Mouse (Mus musculus) testis, postnatal 10 days (tissue): ENCODE measurements around the gene Gas7.

Experiments
- DNase-seq: peaks from one replicate; pipeline ENCODE4 v3.0.0; 2021; ENCODE audit warnings: low spot score

Gene Gas7

GRCm38 (mm10) chr11:67454874-67455526, at the start of gene Gas7:
Gene Gas7, plus strand, starts transcription at chr11:67455437.
- DNase-seq = peak; percentile 65

- no peak for DNase-seq
Observed at GRCm38 (mm10) chr11:67414346-67414940, 40.8 kb upstream of the Gas7 start.

DNA sequence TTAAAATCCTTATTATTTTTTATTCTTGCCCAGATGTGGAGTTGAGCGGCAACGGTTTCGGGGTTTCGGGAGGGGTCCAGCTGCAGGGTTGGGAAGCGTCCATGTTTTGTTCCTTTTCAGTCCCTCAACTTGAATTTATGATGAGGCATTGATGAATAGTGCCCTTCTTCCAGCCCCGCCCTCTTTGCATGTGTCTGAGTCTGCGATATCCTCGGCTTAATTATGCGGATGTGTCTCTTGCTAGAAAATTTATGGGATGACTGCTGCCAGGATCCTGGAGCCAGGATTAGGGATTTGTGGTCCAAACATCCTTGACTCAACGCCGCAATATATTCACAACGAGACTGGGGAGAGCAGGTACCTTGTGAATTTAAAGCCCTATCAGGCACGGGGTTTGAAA, 31.7 kb upstream of the Gas7 start:
- no peak for DNase-seq

DNA sequence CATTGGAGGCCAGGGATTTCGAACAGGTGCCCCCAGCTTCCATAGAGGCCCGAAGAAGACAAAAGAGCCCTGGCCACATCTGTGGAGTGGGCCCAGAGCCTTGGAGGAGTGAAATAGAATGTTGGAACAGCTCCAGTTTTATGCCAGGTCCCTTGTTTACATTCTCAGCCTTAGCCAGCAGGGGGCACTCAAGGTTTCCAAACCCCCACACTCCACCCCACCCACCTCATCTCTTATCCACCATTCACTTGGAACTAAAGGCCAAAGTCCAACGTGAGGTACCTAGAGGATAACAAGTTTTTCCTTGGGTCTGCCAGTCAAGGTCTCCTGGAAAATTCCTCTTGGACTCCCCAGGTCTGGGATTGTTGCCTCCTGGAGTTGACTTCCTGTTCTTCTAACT, 27.0 kb upstream of the Gas7 start:
- DNase-seq = peak; percentile 67

DNA sequence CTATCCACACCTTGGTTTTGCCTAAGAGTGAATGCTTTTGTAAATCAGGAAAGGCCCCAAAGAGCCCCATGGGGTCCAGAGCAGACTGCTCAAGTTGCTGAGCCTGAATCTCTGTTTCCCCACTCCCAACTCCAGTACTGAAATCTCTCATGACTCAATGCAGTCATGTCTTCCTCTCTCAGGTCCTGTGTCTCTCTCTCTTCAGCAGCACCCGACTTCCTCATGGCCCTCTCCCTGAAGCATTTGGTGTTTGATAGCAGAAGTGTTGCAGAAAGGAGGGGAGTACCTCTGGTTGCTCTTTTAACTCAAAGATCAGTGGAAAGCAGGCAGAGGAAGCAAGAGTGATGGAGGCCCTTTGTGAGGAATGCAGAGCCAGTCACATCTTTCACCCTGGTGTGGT, 25.4 kb upstream of the Gas7 start:
- no peak for DNase-seq

- no peak for DNase-seq
Observed at GRCm38 (mm10) chr11:67431116-67431645, 24.1 kb upstream of the Gas7 start.

- no peak for DNase-seq
Observed at GRCm38 (mm10) chr11:67431864-67432263, 23.4 kb upstream of the Gas7 start.

GRCm38 (mm10) chr11:67433763-67434162, 21.5 kb upstream of the Gas7 start:
- DNase-seq = no peak

DNA sequence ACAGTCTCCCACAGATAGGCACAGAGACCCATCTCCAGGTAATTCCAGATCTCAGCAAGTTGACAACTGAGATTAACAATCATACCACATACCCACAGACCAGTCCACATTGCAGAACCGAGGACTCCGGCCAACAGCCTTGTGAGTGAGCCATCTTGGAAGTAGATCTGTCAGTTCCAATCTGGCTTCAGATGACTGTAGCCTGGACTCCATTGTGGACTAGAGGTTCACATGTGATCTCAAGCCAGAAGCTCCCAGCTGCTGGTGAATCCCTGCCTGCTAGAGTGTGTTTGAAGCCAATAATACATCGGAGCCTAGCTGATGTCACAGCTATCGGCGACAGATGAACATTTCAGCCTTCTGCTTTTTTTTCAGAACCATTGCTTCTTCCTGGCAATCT, 16.5 kb upstream of the Gas7 start:
- no peak for DNase-seq

DNA sequence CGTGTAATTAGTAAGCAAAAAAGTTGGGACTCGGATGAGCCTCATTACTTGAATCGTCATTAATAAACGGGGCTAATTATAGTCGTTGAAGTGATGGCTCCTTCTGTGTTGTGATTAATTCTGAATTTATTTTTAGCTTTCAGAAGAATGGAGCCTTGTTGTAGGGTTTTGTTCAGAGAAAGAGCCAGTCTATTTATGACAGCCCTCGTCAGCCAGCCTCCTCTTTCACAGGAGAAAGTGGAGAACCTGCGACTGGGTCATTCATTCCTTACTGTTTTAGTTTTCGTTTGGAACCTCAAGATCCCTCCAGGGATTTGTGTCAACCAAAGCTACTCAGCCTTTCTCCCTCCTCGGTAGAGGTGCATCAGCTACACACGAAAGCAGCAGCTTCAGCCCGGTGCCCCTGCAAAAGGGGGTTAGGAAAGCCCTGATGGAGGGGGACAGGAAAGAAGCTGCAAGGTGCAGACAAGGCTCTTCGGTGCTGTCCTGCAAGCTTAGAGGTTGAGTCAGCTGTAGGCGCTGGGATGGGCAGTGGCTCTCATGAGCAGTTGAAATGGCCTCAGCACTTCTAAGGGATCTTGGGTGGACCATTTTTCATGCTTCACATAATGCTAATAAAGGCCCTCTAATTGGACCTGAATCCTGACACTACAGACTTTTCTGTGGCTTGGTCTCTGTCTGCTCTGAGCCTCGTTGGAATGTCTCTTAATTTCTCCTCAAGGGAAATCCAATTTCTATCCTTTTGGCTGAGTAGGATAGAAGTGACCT, 10.0 kb upstream of the Gas7 start:
- no peak for DNase-seq

DNA sequence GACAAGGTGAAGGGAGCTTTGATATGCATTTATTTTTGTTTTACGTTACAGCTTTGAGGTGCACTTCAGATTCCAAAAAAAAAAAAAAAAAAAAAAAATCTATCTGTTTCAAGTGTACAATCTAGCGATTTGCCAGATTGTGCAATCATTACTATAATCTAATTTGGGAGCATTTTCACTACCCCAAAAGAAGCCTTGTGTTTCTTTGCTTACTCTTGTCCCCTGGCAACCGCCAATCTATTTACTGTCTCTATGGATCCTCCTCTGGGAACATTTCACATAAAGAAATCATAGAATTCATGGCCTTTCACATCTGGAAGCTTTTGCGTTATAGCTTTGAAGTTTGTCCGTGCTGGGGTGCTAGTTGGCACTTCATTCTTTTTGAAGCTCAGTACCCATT, 3.7 kb upstream of the Gas7 start:
- no peak for DNase-seq

- peak; percentile 68 for DNase-seq
Observed at GRCm38 (mm10) chr11:67455527-67455981, 317 bp downstream of the Gas7 start.

DNA sequence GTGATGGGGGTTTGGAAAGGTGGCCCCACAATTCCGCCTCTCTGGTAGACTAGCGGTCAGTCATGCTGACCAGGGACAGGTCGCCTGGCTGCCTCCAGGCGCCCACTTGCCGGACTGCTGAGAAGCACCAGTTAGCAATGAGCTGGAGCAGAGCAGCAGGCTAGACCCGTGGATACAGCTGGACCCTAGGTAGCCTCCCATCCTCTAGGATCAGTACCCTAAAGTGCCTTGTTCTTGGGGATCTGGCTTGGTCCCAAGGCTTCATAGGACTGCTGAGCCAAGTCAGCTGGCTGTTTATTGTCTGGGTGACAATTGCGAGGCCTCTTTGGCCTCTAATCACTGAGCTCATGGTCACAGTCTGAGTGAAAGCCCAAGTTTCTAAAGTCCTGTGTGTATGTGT, 792 bp downstream of the Gas7 start:
- DNase-seq = no peak

GRCm38 (mm10) chr11:67458171-67458570, 2.9 kb downstream of the Gas7 start:
- no peak for DNase-seq

GRCm38 (mm10) chr11:67467132-67467531, 11.9 kb downstream of the Gas7 start:
- DNase-seq = no peak

DNA sequence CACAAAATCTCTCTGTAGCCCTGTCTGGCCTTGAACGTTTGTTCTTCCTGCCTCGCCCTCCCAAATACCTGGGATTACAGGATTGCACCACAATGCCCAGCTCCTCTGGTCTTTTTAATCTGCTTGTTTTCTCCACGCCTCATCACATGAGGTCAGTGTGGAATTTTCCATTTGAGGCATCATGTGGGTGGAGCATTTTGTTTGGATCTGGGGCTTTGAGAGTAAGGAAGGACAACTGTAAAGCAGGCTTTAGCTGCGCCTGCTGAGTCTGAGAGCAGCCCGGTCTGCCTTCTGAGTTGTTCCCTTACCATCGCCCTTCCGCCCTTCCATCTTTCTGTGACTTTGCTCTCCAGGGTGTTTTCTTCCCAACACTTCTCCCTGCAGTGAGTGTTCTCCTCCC, 13.6 kb downstream of the Gas7 start:
- no peak for DNase-seq

- no peak for DNase-seq
Observed at GRCm38 (mm10) chr11:67474590-67474989, 19.4 kb downstream of the Gas7 start.

DNA sequence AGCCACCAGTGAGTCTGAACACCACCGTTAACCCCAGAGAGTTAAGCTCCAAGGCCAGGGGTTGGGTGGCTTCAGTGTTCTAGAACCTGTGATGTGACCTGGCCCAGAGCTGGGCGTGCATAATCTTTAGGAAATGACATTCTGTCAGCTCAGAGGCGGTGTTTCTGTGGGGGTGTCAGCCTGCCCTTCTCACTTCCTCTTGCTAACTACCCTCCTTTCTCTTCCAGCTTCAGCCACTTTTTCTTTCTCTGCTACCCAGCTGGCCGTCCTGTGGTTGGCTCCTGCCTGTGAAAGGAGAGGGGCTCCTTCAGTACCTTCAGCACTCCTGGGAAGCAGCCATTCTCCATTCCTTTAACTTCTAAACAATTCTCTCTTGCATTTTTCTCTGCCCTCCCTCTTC, 24.3 kb downstream of the Gas7 start:
- no peak for DNase-seq

GRCm38 (mm10) chr11:67480204-67480956, 25.1 kb downstream of the Gas7 start:
- DNase-seq = no peak

DNA sequence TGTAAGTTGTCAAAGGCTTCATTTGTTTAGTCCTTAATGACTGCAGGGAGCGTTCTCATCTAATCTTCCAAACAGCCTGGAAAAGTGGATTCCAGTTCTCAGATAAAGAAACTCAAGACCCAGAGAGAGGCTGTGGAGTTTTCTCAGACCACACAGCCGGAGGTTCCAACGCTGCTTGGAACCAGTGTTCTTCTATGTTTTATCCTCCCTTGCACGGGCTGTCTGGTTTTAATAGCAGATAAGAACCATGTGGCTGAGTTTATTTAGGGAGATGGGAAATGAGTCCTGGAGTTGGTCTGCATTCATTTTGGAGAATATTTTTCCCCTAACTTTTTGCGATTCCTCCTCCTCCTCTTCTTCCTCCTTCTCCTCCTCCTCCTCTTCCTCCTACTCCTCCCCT, 26.5 kb downstream of the Gas7 start:
- no peak for DNase-seq

DNA sequence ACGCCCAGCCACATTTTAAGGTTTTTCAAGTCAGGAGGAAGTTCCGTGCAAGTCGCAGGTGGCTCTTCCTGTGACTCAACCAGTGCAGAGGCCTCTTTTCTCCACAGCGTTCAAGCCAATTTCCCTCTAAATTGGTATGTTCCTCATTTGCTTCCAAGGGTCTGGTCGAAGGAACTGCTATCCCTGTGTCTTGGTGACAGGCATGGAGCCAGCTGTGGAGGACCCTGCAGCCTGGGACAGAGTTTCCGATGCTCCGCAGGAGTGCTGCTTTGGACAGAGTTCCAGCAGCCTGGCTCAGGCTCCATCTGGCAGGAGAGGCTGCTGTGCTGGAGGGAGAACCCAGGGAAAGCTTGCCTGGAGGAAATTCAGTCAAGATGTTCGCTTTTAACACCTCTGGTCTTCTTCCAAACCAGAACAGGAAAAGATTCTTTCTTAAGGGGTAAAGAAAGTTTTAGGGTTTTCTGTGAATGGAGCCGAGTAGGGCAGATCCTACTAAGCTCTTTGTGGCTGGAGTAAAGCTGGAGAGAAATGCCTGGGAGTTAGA, 27.1 kb downstream of the Gas7 start:
- DNase-seq = peak; percentile 49

DNA sequence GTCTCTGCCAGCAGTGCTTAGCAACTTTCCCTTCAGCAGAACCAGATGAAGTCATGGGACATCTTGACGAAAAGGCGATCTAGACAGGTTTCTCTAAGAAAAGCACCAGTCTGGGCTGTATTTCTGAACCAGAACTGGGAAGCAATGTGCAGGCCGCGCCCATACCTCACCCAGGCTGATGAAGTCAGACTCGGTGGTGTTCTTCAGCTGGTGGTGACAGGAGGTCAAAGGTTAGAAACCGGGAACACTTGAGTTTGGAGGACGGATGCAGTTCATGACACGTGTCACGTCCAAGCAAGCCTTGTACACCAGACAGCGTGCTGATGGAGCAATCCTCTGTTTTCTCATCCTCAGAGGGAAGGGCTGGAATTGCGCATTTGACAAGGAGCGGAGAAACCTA, 32.9 kb downstream of the Gas7 start:
- DNase-seq = no peak
